Mouse (Mus musculus): ENCODE measurements at regions not wholly inside any gene's neighbourhood (a gene's known extent, or its start where the extent isn't known, plus 50 kb on each side); places are given as distances from the start of the nearest gene placed in this dataset.

DNA sequence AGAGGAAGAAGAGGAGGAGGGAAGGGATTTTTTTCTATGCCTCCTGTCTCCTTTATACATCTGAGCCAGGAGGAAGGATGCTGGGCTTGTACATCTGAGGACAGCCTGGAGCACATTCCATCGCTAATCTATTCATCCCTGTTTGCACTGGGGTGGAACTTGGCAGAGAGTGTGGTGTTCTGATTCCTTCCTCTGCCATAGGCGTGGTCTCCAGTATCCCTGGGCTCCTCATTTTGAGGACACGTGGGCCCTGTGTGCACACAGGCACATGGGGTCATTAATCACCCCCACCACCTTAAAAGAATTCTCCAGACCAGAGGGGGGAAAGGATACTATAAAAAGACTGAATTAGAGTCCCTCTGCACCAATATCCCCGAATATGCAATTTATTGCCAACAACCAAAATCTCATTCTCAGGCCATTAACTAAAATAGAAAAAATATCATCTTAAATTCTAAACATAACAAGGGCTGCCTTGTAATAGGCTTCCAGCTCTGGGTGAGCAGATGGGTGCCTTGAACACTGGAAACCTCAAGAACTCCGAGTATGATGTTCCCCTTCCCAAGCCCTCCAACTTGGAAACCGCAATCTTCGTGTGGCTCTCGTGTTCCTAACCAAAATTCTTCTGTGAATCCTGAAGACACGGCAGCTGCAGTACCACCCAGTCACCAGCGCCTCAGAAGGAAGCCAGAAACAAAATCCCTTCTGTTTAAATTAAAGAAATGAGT lies 254.7 kb downstream of the Cxcl12 start:
- no peak for TF ChIP-seq CTCF (IDR thresholded peaks at IDR 0.05; ENCODE audit: low read depth, low read length)
- TF ChIP-seq POLR2A (IDR thresholded peaks at IDR 0.05; ENCODE audit: borderline replicate concordance, low read depth, low read length) = no peak
